Mouse (Mus musculus): ENCODE results near the gene Traf6.

DNA sequence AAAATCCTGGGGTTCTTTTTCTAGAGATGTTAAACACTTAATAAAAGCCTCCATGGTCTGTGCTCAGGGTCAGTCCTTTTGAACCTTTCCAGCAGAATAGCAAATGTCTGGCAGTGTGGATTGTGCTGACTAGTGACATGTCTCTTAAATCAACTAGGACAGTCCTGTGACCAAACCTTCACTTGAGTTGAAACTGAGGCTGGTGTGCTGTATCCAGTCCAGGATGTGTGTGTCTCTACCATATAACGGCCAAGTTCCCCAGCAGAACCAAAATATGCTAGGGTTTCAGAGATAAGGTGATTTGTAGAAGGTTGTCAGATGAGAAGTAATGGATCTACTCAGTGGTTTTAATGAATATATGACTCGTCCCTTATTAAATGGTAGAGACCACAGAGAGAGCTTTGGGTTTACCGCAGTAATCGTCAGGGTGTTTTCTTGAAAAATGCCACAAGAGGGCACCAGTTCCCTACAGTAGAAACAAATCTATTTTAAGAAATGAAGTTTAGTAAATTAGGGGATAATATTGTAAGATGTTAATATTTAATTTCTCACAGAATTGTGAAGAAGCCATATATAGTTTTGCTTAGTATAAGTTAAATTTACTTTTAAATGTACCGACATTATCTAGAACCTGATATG is 15.5 kb downstream of the Traf6 start:
- TF ChIP-seq CTCF (IDR thresholded peaks at IDR 0.05; ENCODE audit: control insufficient read depth, insufficient read depth, insufficient replicate concordance, low read depth, low read length) (no peak), POLR2A (IDR thresholded peaks at IDR 0.05; ENCODE audit: control insufficient read depth, low read depth, low read length) (no peak)
